Mouse (Mus musculus): Measurements from ENCODE around the gene Arfgef2. TPM values are rescaled to one million over a fixed set of nuclear protein-coding genes. Genes with fewer than 3 reads are reported as not detected.

The Arfgef2 gene
- 10 to 100 TPM; 60.0 to 78.0 (median 67.7) TPM for total RNA-seq (2022)

GRCm38 (mm10) chr2:166805250-166806172 is at the start of gene Arfgef2:
Gene Arfgef2 (plus strand): TSS chr2:166805588.
- DNase-seq (ENCODE audit: low spot score in 2 of 2) = peak; percentile 70 to 88

- no peak for DNase-seq (ENCODE audit: low spot score in 2 of 2)
Observed at GRCm38 (mm10) chr2:166757969-166758368, 47.4 kb upstream of the Arfgef2 start.

GRCm38 (mm10) chr2:166764051-166764450 is 41.3 kb upstream of the Arfgef2 start:
- DNase-seq (ENCODE audit: low spot score in 2 of 2) = no peak

- DNase-seq (ENCODE audit: low spot score in 2 of 2) = no peak
Observed at GRCm38 (mm10) chr2:166767591-166767990, 37.8 kb upstream of the Arfgef2 start.

GRCm38 (mm10) chr2:166771396-166771795 is 34.0 kb upstream of the Arfgef2 start:
- no peak for DNase-seq (ENCODE audit: low spot score in 2 of 2)

GRCm38 (mm10) chr2:166773587-166773986 is 31.8 kb upstream of the Arfgef2 start:
- no peak for DNase-seq (ENCODE audit: low spot score in 2 of 2)

- DNase-seq (ENCODE audit: low spot score in 2 of 2) = no peak
Observed at GRCm38 (mm10) chr2:166774275-166774674, 31.1 kb upstream of the Arfgef2 start.

GRCm38 (mm10) chr2:166775357-166775893 is 30.0 kb upstream of the Arfgef2 start:
- DNase-seq (ENCODE audit: low spot score in 2 of 2) = no peak

- DNase-seq (ENCODE audit: low spot score in 2 of 2) = no peak
Observed at GRCm38 (mm10) chr2:166776272-166776671, 29.1 kb upstream of the Arfgef2 start.

- DNase-seq (ENCODE audit: low spot score in 2 of 2) = no peak
Observed at GRCm38 (mm10) chr2:166779956-166780355, 25.4 kb upstream of the Arfgef2 start.

GRCm38 (mm10) chr2:166780980-166781578 is 24.3 kb upstream of the Arfgef2 start:
- DNase-seq (ENCODE audit: low spot score in 2 of 2) = peak in 1 of 2 experiments; percentile 80

- no peak for DNase-seq (ENCODE audit: low spot score in 2 of 2)
Observed at GRCm38 (mm10) chr2:166784376-166784775, 21.0 kb upstream of the Arfgef2 start.

- peak; percentile 89 to 94 for DNase-seq (ENCODE audit: low spot score in 2 of 2)
Observed at GRCm38 (mm10) chr2:166786353-166787004, 18.9 kb upstream of the Arfgef2 start.

- no peak for DNase-seq (ENCODE audit: low spot score in 2 of 2)
Observed at GRCm38 (mm10) chr2:166791738-166792137, 13.7 kb upstream of the Arfgef2 start.

GRCm38 (mm10) chr2:166792355-166792754 is 13.0 kb upstream of the Arfgef2 start, which contains the start of gene Trp53rkb:
Gene Trp53rkb (plus strand): TSS chr2:166792531.
- no peak for DNase-seq (ENCODE audit: low spot score in 2 of 2)

GRCm38 (mm10) chr2:166793542-166794214 is 11.7 kb upstream of the Arfgef2 start:
- peak; percentile 55 to 80 for DNase-seq (ENCODE audit: low spot score in 2 of 2)

GRCm38 (mm10) chr2:166799615-166800472 is 5.5 kb upstream of the Arfgef2 start:
- no peak for DNase-seq (ENCODE audit: low spot score in 2 of 2)

- DNase-seq (ENCODE audit: low spot score in 2 of 2) = no peak
Observed at GRCm38 (mm10) chr2:166800473-166800857, 4.9 kb upstream of the Arfgef2 start.

GRCm38 (mm10) chr2:166801436-166801835 is 4.0 kb upstream of the Arfgef2 start:
- DNase-seq (ENCODE audit: low spot score in 2 of 2) = no peak

- DNase-seq (ENCODE audit: low spot score in 2 of 2) = no peak
Observed at GRCm38 (mm10) chr2:166803298-166803697, 2.1 kb upstream of the Arfgef2 start.
